Mouse (Mus musculus) forebrain, embryonic 15.5 days (tissue): ENCODE measurements around the gene Cenpv. TPM values are rescaled to one million over a fixed set of nuclear protein-coding genes. Genes with fewer than 3 reads are reported as not detected.

Experiments used
- ATAC-seq: fragments of 200-750 bp; cut with Nextera tagmentation; replicated peaks from 2 replicates; pipeline ENCODE4 v1.8.0; 2017; ENCODE audit warnings: mild to moderate bottlenecking, moderate TSS enrichment, moderate library complexity
- H3K27ac ChIP-seq: fragments of 300-500 bp; sonication (generic); replicated peaks from 2 replicates; pipeline ENCODE4 v1.5.1; 2015; ENCODE audit warnings: mild to moderate bottlenecking, inconsistent platforms
- H3K27me3 ChIP-seq: fragments of 300-500 bp; sonication (generic); 2 replicates; pipeline ENCODE4 v1.6.1; 2015; ENCODE audit warnings: inconsistent platforms
- H3K36me3 ChIP-seq: fragments of 300-500 bp; sonication (generic); 2 replicates; pipeline ENCODE4 v1.6.1; 2015; ENCODE audit warnings: mild to moderate bottlenecking, inconsistent platforms
- H3K4me1 ChIP-seq: fragments of 300-500 bp; sonication (generic); 2 replicates; pipeline ENCODE4 v1.6.1; 2015; ENCODE audit warnings: inconsistent platforms
- H3K4me2 ChIP-seq: fragments of 300-500 bp; sonication (generic); replicated peaks from 2 replicates; pipeline ENCODE4 v1.6.1; 2015; ENCODE audit warnings: mild to moderate bottlenecking, inconsistent platforms
- H3K4me3 ChIP-seq: fragments of 300-500 bp; sonication (generic); 2 replicates; pipeline ENCODE4 v1.5.1; 2015; ENCODE audit warnings: mild to moderate bottlenecking, inconsistent platforms
- H3K9ac ChIP-seq: fragments of 300-500 bp; sonication (generic); replicated peaks from 2 replicates; pipeline ENCODE4 v1.6.1; 2015; ENCODE audit warnings: mild to moderate bottlenecking, inconsistent platforms
- H3K9me3 ChIP-seq: fragments of 300-500 bp; sonication (generic); 2 replicates; pipeline ENCODE4 v1.6.1; 2016; ENCODE audit warnings: inconsistent platforms
- WGBS: fragments of 180-500 bp; shearing (Covaris S2); methylation state at CpG from one replicate; pipeline ENCODE4 v1.1.7; 2015; ENCODE audit warnings: mixed read lengths; 5-methylcytosine and 5-hydroxymethylcytosine counted together
- polyA plus RNA-seq: library from polyadenylated mRNA; unstranded; fragments of >200 nt; fragmentation: Nextera tagmentation; extraction: Ambion mirVana; gene quantifications from 2 replicates; pipeline ENCODE4 v1.2.1, GENCODE M21; 2015

Cenpv gene
- 94.2 and 99.8 TPM in 2 replicates for polyA plus RNA-seq

GRCm38 (mm10) chr11:62539089-62539890, at the start of gene Cenpv:
Cenpv (minus strand) TSS chr11:62539261.
- peak within 1 kb of the TSS; percentile 96 for H3K9ac ChIP-seq
- peak within 1 kb of the TSS; percentile 81 for H3K4me2 ChIP-seq
- peaks cover 19% of the 10 kb centered on the region for H3K4me1 ChIP-seq
- H3K36me3 ChIP-seq: 0 out of 2 replicates have a peak, but pooled peaks cover 6% of the 10 kb centered on the region
- peak within 1 kb of the TSS; percentile 96 for H3K4me3 ChIP-seq
- no peaks in the 10 kb centered on the region for H3K9me3 ChIP-seq
- peak within 1 kb of the TSS; percentile 82 for H3K27ac ChIP-seq
- WGBS: 5% methylated on average over 55 of the region's 57 CpGs
- ATAC-seq: peak; percentile 78
- no peaks in the 10 kb centered on the region for H3K27me3 ChIP-seq

DNA sequence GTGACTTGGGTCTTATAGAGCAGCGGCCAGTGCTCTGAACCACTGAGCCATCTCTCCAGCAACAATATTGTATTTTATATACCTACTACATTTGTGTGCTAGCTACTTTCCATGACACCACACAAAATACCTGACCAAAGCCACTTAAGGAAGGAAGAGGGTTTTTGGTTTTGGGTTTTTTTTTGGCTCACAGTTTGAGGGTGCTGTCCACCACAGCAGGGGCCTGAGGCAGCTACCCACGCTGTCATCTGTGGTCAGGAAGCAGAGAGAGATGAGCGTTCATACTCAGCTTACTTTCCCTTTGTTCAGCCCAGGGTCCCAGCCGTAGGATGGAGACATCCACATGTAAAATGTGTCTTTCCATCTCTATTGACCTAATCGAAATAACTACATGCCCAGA, 48.0 kb upstream of the Cenpv start:
- Histone ChIP-seq H3K27me3 (no peaks in the 10 kb centered on the region), H3K27ac (no peak overlapping the region), H3K4me1 (peaks cover 3% of the 10 kb centered on the region; the same call in 1 of the 2 replicates), H3K9me3 (no peaks in the 10 kb centered on the region), H3K4me2 (no peak overlapping the region), H3K4me3 (no peak overlapping the region), H3K36me3 (no peaks in the 10 kb centered on the region), H3K9ac (no peak overlapping the region)
- WGBS: 88% methylated on average over 5 of the region's 5 CpGs
- ATAC-seq: no peak

DNA sequence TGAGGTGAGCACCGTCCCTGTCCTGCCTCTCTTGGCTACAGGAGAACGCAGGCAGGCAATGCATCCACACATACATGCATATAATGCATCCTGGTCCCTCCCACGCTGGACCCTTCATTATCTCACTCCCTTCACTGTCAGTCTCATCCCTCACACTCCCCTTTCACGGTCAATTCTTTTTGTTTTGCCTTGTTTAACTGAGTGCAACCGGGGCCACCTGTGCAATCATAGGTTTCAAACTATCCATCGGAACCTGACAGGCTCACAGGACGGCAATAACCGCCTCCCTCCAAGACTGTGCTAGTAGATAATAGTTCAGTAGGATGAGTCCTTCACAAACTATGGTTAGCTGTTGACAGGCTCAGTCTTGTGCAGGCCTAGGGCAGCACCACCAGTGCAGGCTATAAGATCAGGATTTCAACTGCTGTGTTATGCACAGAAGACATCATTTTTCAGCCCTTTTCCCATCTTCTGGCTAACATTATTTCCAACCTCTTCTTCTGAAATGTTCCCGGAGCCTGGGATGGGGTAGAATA, 45.7 kb upstream of the Cenpv start:
- H3K9ac ChIP-seq: no peak overlapping the region
- 87% methylated on average over 9 of the region's 9 CpGs for WGBS
- H3K4me1 ChIP-seq: no peaks in the 10 kb centered on the region
- H3K4me2 ChIP-seq: no peak overlapping the region
- ATAC-seq: no peak
- no peak overlapping the region for H3K4me3 ChIP-seq
- no peaks in the 10 kb centered on the region for H3K36me3 ChIP-seq
- no peak overlapping the region for H3K27ac ChIP-seq
- H3K9me3 ChIP-seq: no peaks in the 10 kb centered on the region
- no peaks in the 10 kb centered on the region for H3K27me3 ChIP-seq

GRCm38 (mm10) chr11:62583031-62583430, 44.0 kb upstream of the Cenpv start:
- H3K9me3 ChIP-seq: no peaks in the 10 kb centered on the region
- no peak overlapping the region for H3K9ac ChIP-seq
- no peaks in the 10 kb centered on the region for H3K4me1 ChIP-seq
- ATAC-seq: no peak
- no peak overlapping the region for H3K27ac ChIP-seq
- H3K4me2 ChIP-seq: no peak overlapping the region
- H3K27me3 ChIP-seq: no peaks in the 10 kb centered on the region
- no peaks in the 10 kb centered on the region for H3K36me3 ChIP-seq
- no peak overlapping the region for H3K4me3 ChIP-seq
- 59% methylated on average over 6 of the region's 6 CpGs for whole genome bisulfite sequencing

DNA sequence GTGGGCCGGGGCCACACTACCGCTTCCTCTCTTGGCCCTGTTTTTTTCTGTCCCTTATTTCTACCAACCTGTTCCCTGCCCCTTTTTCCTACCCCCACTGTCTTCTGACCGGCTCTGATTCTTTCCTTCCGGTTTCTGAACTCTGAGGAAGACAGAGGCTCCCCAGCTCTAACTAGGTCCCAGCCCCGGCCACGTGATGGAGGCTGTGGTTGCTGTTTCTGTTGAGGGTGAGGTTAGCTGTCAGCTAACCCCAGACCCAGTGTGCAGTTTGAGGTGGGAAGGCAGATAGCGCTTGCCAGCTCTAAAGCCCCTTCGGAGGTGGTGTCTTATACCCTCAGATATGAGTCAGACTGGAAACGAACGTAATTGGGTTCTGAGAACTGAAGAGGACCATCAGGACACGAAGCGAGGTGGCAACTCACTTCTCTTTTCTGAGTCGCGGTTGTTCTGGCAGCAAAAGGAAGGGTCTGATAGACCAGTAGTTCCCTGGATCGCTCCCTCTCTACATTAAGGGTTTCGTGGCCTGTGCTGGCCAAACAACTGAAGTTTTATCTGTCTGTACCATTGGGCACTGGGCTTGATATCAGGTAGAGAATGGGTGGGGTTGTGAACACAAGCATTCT, 37.6 kb upstream of the Cenpv start:
- peak overlapping the region; percentile 46; the same call in 1 of the 2 replicates for H3K27ac ChIP-seq
- ATAC-seq: 0 out of 2 replicates have a peak, but pooled peaks have one; percentile 10
- WGBS: 67% methylated on average over 16 of the region's 16 CpGs

DNA sequence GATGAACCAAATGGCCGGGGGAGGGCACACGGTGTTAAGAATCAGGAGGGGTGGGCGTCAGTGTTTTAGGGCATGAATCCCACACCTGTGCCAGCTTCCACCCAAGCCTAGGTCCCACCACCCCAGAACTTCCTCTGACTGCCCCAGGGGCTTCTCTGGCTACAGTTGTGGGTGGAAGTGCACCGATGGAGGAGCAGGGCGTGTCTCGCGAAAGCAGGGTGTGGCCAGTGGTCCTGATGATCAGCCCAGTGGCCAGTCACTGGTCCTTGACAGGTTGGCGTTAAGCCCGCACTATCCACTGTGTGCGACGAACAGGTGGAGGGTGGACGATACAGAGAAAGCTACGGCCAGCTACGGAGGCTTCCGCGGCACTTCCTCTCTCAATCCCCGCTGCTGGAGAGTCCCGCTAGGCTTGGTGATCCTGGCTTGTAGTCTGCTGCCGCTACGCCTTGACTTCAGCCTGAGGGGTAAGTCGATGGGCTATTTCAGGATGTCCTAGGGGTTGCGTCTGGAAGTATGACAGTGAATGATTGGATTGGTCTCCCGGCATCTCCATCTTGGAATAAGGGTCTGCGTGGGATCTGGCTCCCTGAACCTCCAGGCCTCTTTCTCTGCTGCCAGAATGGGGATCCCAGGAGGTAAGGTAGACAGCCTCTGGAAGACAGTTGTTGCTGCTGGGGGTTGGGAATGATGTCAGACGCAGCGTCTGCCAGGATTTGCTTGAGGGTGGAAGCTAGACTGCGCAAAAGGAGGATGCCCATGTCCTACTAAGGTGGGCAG, 36.8 kb upstream of the Cenpv start:
- peak overlapping the region; percentile 46 for H3K27ac ChIP-seq
- peaks cover 16% of the 10 kb centered on the region for H3K4me1 ChIP-seq
- H3K9me3 ChIP-seq: no peaks in the 10 kb centered on the region
- 5% methylated on average over 27 of the region's 27 CpGs for WGBS
- ATAC-seq: peak; percentile 62
- no peaks in the 10 kb centered on the region for H3K36me3 ChIP-seq
- no peaks in the 10 kb centered on the region for H3K27me3 ChIP-seq
- peak overlapping the region; percentile 67 for H3K4me3 ChIP-seq
- H3K9ac ChIP-seq: peak overlapping the region; percentile 74
- peak overlapping the region; percentile 99 for H3K4me2 ChIP-seq

More for the DNA sequence above, 37.6 kb upstream of the Cenpv start:
- H3K4me3 ChIP-seq: peak overlapping the region; percentile 67
- no peaks in the 10 kb centered on the region for H3K9me3 ChIP-seq
- no peaks in the 10 kb centered on the region for H3K27me3 ChIP-seq
- H3K9ac ChIP-seq: peak overlapping the region; percentile 74; the same call in 1 of the 2 replicates
- H3K36me3 ChIP-seq: no peaks in the 10 kb centered on the region
- peaks cover 16% of the 10 kb centered on the region for H3K4me1 ChIP-seq
- H3K4me2 ChIP-seq: peak overlapping the region; percentile 99

DNA sequence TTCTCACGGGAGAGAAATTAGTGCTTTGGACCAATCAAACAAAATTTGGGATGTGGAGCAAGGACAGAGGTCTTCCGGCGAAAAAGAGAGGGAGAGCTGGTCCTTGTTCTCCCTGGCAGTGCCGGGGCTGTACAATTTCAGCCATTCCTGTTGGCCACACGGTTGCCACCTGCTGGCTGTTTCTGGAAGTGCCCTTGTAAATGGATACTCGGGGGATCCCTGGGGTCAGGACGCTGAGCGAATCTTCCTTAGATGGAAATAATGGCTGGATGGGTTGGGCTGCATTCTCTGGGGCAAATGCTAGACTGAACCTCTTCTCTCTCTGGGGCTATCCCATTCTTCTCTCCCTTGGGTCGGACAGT, 36.2 kb upstream of the Cenpv start:
- no peaks in the 10 kb centered on the region for H3K9me3 ChIP-seq
- 2% methylated on average over 9 of the region's 9 CpGs for whole genome bisulfite sequencing
- peaks cover 16% of the 10 kb centered on the region for H3K4me1 ChIP-seq
- peak; percentile 69 for ATAC-seq
- H3K27ac ChIP-seq: 0 out of 2 replicates have a peak overlapping the region, but pooled peaks have one; percentile 46
- H3K9ac ChIP-seq: peak overlapping the region; percentile 74
- H3K4me2 ChIP-seq: peak overlapping the region; percentile 99
- peak overlapping the region; percentile 67 for H3K4me3 ChIP-seq
- H3K27me3 ChIP-seq: no peaks in the 10 kb centered on the region
- H3K36me3 ChIP-seq: no peaks in the 10 kb centered on the region

DNA sequence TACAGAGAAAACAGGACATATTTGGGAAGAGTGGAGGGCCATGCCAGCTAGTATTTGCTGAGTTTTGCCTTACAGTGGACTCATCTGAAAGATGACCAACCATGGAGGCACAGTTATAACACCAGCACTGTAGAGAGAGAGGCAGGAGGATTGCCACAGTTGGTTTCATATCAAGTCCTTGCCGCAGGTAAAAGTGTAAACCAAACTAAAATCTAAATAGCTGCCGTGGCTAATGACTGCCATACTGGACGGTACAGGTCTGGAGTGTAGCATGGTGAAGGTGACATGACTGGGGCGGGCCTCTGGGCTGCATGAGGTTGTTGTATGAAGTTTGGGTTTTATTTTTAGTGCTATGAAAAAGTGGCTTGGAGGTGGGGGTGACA, 35.6 kb upstream of the Cenpv start:
- H3K4me3 ChIP-seq: no peak overlapping the region
- no peak overlapping the region for H3K9ac ChIP-seq
- H3K4me2 ChIP-seq: no peak overlapping the region
- no peaks in the 10 kb centered on the region for H3K9me3 ChIP-seq
- H3K4me1 ChIP-seq: peaks cover 16% of the 10 kb centered on the region
- 89% methylated on average over 4 of the region's 4 CpGs for WGBS
- no peaks in the 10 kb centered on the region for H3K36me3 ChIP-seq
- H3K27ac ChIP-seq: no peak overlapping the region
- no peaks in the 10 kb centered on the region for H3K27me3 ChIP-seq
- no peak for ATAC-seq

GRCm38 (mm10) chr11:62573959-62574702, 35.1 kb upstream of the Cenpv start, which contains the start of gene Trpv2:
Trpv2 (plus strand) TSS chr11:62574486.
- Histone ChIP-seq H3K4me2 (peak within 1 kb of the TSS; percentile 99), H3K27ac (no peak within 1 kb of the TSS), H3K4me1 (peaks cover 16% of the 10 kb centered on the region), H3K9ac (peak within 1 kb of the TSS; percentile 74), H3K36me3 (no peaks in the 10 kb centered on the region), H3K27me3 (no peaks in the 10 kb centered on the region), H3K4me3 (peak within 1 kb of the TSS; percentile 67), H3K9me3 (no peaks in the 10 kb centered on the region)
- WGBS: 87% methylated on average over 6 of the region's 6 CpGs
- ATAC-seq: no peak

GRCm38 (mm10) chr11:62568300-62568699, 29.2 kb upstream of the Cenpv start:
- Histone ChIP-seq H3K36me3 (no peaks in the 10 kb centered on the region), H3K27me3 (no peaks in the 10 kb centered on the region)
- WGBS: 75% methylated on average over 3 of the region's 3 CpGs

DNA sequence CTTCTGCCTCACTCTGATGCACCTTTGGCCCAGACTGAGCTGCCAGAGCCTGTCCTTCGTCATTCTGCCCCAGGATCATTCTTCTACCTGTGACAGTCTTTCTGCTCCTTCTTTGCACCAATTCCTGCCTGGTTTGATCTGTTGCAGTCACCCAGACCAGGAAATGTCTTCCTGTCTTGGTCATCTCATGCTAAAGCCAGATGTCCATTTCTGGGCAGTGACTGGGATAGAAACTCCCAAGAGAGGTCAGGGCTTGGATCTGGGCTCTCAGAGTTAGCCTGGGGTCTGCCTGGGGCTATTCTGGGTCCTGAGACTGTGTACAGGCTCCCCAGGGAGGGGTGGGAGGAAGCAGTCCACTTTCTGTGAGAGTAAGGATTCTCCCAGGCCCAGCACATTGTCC, 27.1 kb upstream of the Cenpv start:
- Histone ChIP-seq H3K9me3 (no peaks in the 10 kb centered on the region), H3K27ac (no peak overlapping the region), H3K4me2 (no peak overlapping the region), H3K4me3 (no peak overlapping the region), H3K9ac (no peak overlapping the region), H3K27me3 (no peaks in the 10 kb centered on the region), H3K4me1 (no peaks in the 10 kb centered on the region), H3K36me3 (no peaks in the 10 kb centered on the region)
- no peak for ATAC-seq
- WGBS: 75% methylated on average over 1 of the region's 1 CpGs

More at GRCm38 (mm10) chr11:62568300-62568699, 29.2 kb upstream of the Cenpv start:
- Histone ChIP-seq H3K9ac (no peak overlapping the region), H3K4me3 (no peak overlapping the region), H3K27ac (no peak overlapping the region), H3K4me1 (no peaks in the 10 kb centered on the region), H3K4me2 (no peak overlapping the region), H3K9me3 (no peaks in the 10 kb centered on the region)
- ATAC-seq: no peak
